Mouse (Mus musculus) G1E (cell line): ENCODE measurements around the gene Atp9a. TPM values are rescaled to one million over a fixed set of nuclear protein-coding genes. Genes with fewer than 3 reads are reported as not detected.

Experiments
- ATAC-seq: 2 replicates; pipeline ENCODE4 v1.8.0; 2016; ENCODE audit warnings: mild to moderate bottlenecking; ENCODE audit not compliant: insufficient number of reproducible peaks, poor library complexity, low FRiP score, severe bottlenecking; ENCODE audit errors: extremely low read depth
- DNase-seq: peaks from one replicate; pipeline ENCODE4 v3.0.0; 2012; ENCODE audit warnings: low spot score
- H3K27me3 ChIP-seq: 2 replicates; pipeline ENCODE4 v1.6.1; 2012; ENCODE audit warnings: mild to moderate bottlenecking, low read length, inconsistent platforms; ENCODE audit not compliant: insufficient read depth
- H3K36me3 ChIP-seq: replicated peaks from 2 replicates; pipeline ENCODE3; 2012; ENCODE audit warnings: mild to moderate bottlenecking, inconsistent platforms
- H3K4me1 ChIP-seq: 2 replicates; pipeline ENCODE4 v1.6.1; 2012; ENCODE audit warnings: low read depth, low read length, inconsistent platforms, mixed read lengths; ENCODE audit not compliant: insufficient read depth
- H3K4me3 ChIP-seq: 2 replicates; pipeline ENCODE4 v1.5.1; 2012; ENCODE audit warnings: low read depth, mild to moderate bottlenecking, inconsistent platforms, low read length, moderate library complexity, mixed read lengths
- H3K9me3 ChIP-seq: replicated peaks from 2 replicates; pipeline ENCODE4 v1.6.1; 2012; ENCODE audit warnings: inconsistent platforms
- CTCF ChIP-seq: IDR thresholded peaks from 2 replicates; pipeline ENCODE4 v1.5.1; 2012; ENCODE audit warnings: low read depth, low read length, inconsistent platforms, mixed read lengths
- GATA1 ChIP-seq: IDR thresholded peaks from 2 replicates; pipeline ENCODE4 v1.6.1; 2012; ENCODE audit warnings: borderline replicate concordance, low read length, inconsistent platforms, mixed read lengths
- GATA2 ChIP-seq: IDR thresholded peaks from 2 replicates; pipeline ENCODE4 v1.6.1; 2012; ENCODE audit warnings: low read depth, low read length, inconsistent platforms, borderline replicate concordance
- POLR2AphosphoS5 ChIP-seq: IDR thresholded peaks from 2 replicates; pipeline ENCODE4 v1.6.1; 2012; ENCODE audit warnings: low read depth, low read length, inconsistent platforms; ENCODE audit not compliant: insufficient replicate concordance
- TAL1 ChIP-seq: conservative IDR thresholded peaks from 2 replicates; pipeline ENCODE4 v1.6.1; 2012; ENCODE audit warnings: low read depth, low read length, inconsistent platforms, mixed read lengths
- polyA plus RNA-seq: library from polyadenylated mRNA; stranded (reverse); fragments of >175 nt; gene quantifications from 2 replicates; pipeline ENCODE4 v1.2.3, GENCODE M21; 2012
- total RNA-seq, 2 experiments: library from RNA; stranded (forward) in 1 of 2; stranded (reverse) in 1 of 2; fragments of 200-1000 nt in 1 of 2; fragments of >200 nt in 1 of 2; fragmentation: Nextera tagmentation in 1 of 2; gene quantifications; 2 replicates each; pipeline ENCODE4 v1.2.3; 2014 to 2017

The Atp9a gene
- total and polyA plus RNA-seq, 3 experiments, result not detected

DNA sequence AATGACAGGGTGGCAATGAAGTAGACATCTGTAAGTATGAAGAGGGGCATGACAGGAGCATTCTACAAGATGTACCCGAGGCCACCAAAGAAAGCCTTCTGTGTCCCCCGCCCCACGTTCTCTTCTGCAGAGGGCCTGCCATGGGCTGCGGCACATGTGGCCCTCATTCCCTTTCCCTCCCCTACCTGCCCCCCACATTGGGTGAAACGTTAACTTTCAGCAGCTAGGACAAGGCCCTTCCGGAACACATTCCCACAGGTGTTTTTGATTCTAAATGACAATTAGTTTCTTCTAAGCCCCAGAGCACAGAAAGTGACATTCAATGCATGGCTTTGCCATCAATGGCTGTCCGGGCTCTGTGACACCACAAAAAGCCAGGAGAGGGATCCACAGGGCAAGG lies 107.3 kb downstream of the Atp9a start:
- H3K4me1 ChIP-seq, result no peaks in the 10 kb centered on the region
- ATAC-seq (no peak), DNase-seq (no peak)
- no peak overlapping the region for H3K4me3 ChIP-seq
- peaks cover 93% of the 10 kb centered on the region for H3K9me3 ChIP-seq
- no peaks in the 10 kb centered on the region for H3K27me3 ChIP-seq
- H3K36me3 ChIP-seq, result no peaks in the 10 kb centered on the region
- TF ChIP-seq CTCF (no peak), GATA1 (no peak), GATA2 (no peak), POLR2AphosphoS5 (no peak), TAL1 (no peak)

DNA sequence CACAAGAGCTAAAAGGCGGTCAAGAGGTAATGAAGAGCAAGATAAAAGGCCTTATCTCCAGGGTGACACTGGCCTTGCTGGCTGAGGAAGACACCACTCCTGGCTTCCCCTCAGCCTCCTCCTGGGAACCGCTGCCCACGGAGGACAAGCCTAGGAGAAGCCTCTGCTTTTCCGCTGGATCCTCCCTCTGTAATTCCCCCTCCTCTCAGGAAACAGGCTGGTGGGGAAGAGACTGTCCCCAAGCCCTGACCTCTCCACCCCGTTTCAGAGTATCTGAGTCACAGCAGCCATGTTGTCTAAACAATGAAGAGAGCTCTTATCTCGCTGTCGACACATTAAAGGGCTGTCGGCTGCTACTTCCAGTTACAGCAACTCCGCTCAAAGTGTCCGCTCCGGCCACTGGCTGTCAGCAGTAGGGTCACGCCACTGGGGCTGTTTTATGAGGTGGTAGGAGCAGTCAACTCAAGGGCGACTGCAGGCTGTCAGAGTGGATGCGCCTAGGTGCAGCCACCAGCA lies 108.8 kb downstream of the Atp9a start:
- H3K4me3 ChIP-seq, result no peak overlapping the region; the same call in 1 of the 2 replicates
- no peak for ATAC-seq
- DNase-seq, result no peak

DNA sequence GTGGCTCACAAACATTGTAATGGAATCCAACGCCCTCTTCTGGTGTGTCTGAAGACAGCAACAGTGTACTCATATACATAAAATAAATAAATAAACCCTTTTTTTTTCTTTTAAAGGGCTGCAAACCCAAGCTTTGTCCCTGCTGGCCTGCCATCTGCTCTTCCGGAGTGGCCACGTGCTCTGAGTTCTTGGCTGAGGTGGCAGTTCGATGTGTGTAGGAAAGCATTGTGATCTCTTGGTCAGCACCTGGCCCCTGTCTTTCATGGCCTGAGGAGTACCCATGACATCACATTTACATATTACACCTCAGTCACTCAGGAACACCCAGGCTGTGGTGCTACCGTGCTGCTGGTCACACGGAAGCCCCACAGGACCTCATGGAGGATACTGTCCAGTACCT lies 109.7 kb downstream of the Atp9a start:
- ATAC-seq, result no peak
- Histone ChIP-seq H3K4me1 (no peaks in the 10 kb centered on the region), H3K27me3 (no peaks in the 10 kb centered on the region), H3K4me3 (no peak overlapping the region), H3K36me3 (no peaks in the 10 kb centered on the region), H3K9me3 (peaks cover 91% of the 10 kb centered on the region)
- no peak for TF ChIP-seq POLR2AphosphoS5
- TF ChIP-seq TAL1, result no peak
- TF ChIP-seq CTCF, result no peak
- no peak for TF ChIP-seq GATA1
- no peak for TF ChIP-seq GATA2
- DNase-seq, result no peak

More for the DNA sequence above, 108.8 kb downstream of the Atp9a start:
- H3K9me3 ChIP-seq, result peaks cover 92% of the 10 kb centered on the region
- TF ChIP-seq GATA1 (no peak), CTCF (no peak), GATA2 (no peak), TAL1 (no peak), POLR2AphosphoS5 (no peak)
- no peaks in the 10 kb centered on the region for H3K4me1 ChIP-seq
- H3K27me3 ChIP-seq, result no peaks in the 10 kb centered on the region
- no peaks in the 10 kb centered on the region for H3K36me3 ChIP-seq

DNA sequence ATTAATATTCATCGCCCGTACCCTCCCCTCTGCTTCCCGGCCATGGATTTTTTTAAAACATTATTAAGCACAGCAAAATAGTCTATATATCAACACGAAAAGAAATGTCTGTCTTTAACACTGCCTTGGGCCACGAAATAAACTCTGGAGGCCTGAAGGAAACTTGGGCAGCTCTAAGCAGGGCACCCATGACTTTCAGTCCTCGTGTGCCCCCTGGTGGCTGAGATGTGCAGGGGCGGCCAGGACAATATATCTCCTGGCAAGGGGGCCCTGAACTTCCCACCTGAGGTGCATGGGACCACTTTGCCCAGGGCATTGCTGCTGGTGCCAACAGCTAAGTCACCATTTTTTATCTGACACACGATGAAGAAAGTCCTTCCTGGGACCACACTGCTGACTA lies 113.4 kb downstream of the Atp9a start:
- no peak for ATAC-seq
- Histone ChIP-seq H3K4me3 (no peak overlapping the region), H3K36me3 (no peaks in the 10 kb centered on the region), H3K27me3 (no peaks in the 10 kb centered on the region), H3K9me3 (peaks cover 90% of the 10 kb centered on the region), H3K4me1 (no peaks in the 10 kb centered on the region)
- DNase-seq, result no peak
- no peak for TF ChIP-seq CTCF

DNA sequence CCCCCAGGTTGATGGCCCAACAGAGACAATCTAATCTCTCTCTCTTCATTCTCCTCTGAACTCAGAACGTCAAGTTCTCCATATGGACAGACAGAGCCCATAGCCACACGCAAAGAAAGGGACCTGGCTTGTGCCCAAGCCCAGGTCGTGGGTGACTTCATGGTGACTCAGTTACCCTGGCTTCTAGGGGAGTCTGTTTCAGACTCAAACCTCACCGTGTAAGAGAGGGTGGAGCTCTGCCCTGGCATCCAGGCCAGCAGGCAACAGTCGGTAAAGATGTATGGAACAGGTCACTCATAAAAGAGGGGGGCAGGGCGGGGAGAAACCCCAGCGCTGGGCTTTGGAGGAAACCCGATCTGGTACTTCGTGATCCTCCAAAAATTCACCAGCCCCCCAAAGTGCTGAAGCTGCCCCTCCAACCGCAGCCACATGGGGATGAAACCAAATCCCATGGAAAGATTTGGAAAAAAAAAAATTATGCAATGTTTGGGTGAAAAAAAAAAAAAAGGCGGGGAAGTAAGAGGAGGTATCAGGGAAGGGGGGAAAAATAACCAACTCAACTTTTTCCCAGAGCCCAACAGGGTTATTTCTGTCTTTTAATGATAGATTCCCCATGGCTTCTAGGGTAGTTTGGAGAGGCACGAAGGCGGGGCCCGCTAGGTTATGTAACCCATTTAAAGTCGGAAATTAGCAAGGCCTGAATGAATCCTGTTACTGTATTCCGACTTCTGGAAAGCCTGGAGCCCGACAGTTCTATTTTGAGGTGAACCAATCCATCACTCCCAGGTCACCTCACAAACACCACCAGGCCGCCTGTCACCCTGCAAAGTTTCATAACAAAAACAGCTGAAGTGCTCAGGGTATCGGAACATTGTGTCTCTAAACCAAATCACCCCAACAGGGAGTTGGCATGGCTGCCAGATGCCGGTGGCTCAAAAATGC lies 114.1 kb downstream of the Atp9a start:
- H3K9me3 ChIP-seq, result peaks cover 90% of the 10 kb centered on the region
- DNase-seq, result no peak
- no peak overlapping the region for H3K4me3 ChIP-seq
- no peak for ATAC-seq
- no peaks in the 10 kb centered on the region for H3K36me3 ChIP-seq
- no peaks in the 10 kb centered on the region for H3K4me1 ChIP-seq
- no peaks in the 10 kb centered on the region for H3K27me3 ChIP-seq
- TF ChIP-seq TAL1 (no peak), CTCF (no peak), POLR2AphosphoS5 (no peak), GATA2 (no peak), GATA1 (no peak)

DNA sequence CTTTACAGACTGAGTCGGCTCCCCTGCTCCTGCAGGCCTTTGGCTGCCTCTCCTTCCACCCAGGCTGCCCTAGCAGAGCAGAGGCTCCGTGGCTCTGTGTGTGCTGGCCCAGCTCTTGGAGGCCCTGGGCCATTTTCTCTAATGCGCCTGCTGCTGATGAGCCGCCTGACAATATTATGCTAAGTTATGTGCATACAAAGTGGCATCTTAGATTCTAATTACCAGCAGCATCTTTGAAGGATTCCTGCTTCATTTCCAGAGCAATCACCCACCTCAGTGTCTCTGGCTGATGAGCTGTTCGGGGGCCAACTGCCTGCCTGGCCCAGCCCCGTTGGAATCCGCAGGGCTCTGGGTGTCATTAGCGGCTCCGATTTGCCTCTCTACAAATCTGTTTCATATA lies 115.8 kb downstream of the Atp9a start:
- Histone ChIP-seq H3K9me3 (peaks cover 91% of the 10 kb centered on the region), H3K4me1 (no peaks in the 10 kb centered on the region), H3K36me3 (no peaks in the 10 kb centered on the region), H3K27me3 (no peaks in the 10 kb centered on the region), H3K4me3 (no peak overlapping the region; the same call in 1 of the 2 replicates)
- TF ChIP-seq TAL1 (no peak), POLR2AphosphoS5 (no peak), CTCF (no peak), GATA1 (no peak), GATA2 (no peak)
- ATAC-seq (no peak), DNase-seq (no peak)
